Mouse (Mus musculus) midbrain, embryonic 14.5 days (tissue): ENCODE results near the gene Dis3. TPM values are rescaled to one million over a fixed set of nuclear protein-coding genes. Genes with fewer than 3 reads are reported as not detected.
"Not testable (repeated sequence)": the region's sequence is repeated elsewhere in the genome, so short reads cannot be mapped to it uniquely, and the experiment has no call there.

ENCODE experiments used
- ATAC-seq: fragments of 200-750 bp; cut with Nextera tagmentation; 2 replicates; pipeline ENCODE4 v1.8.0; 2017; ENCODE audit warnings: moderate number of reproducible peaks, moderate library complexity; ENCODE audit not compliant: low FRiP score, low TSS enrichment
- DNase-seq: peaks from one replicate; pipeline ENCODE4 v3.0.0-alpha.2; 2015
- H3K27ac ChIP-seq: fragments of 300-500 bp; sonication (generic); replicated peaks from 2 replicates; pipeline ENCODE4 v1.5.1; 2014; ENCODE audit warnings: mild to moderate bottlenecking, low read depth, low read length, moderate library complexity
- H3K27me3 ChIP-seq: fragments of 300-500 bp; sonication (generic); 2 replicates; pipeline ENCODE4 v1.6.1; 2014; ENCODE audit warnings: low read length, control low read depth, mixed read lengths; ENCODE audit not compliant: control insufficient read depth, insufficient read depth
- H3K36me3 ChIP-seq: fragments of 300-500 bp; sonication (generic); 2 replicates; pipeline ENCODE4 v1.6.1; 2014; ENCODE audit warnings: low read length, control low read depth; ENCODE audit not compliant: control insufficient read depth, insufficient read depth
- H3K4me1 ChIP-seq: fragments of 300-500 bp; sonication (generic); 2 replicates; pipeline ENCODE4 v1.6.1; 2014; ENCODE audit warnings: mild to moderate bottlenecking, antibody characterized with exemption, low read length, control low read depth; ENCODE audit not compliant: control insufficient read depth, insufficient read depth
- H3K4me2 ChIP-seq: fragments of 300-500 bp; sonication (generic); 2 replicates; pipeline ENCODE4 v1.6.1; 2014; ENCODE audit warnings: mild to moderate bottlenecking, low read length, moderate library complexity
- H3K4me3 ChIP-seq: fragments of 300-500 bp; sonication (generic); replicated peaks from 2 replicates; pipeline ENCODE4 v1.5.1; 2014; ENCODE audit warnings: low read depth, low read length
- H3K9ac ChIP-seq: fragments of 300-500 bp; sonication (generic); replicated peaks from 2 replicates; pipeline ENCODE4 v1.6.1; 2014; ENCODE audit warnings: mild to moderate bottlenecking, low read length, moderate library complexity
- H3K9me3 ChIP-seq: fragments of 300-500 bp; sonication (generic); 2 replicates; pipeline ENCODE4 v1.6.1; 2016; ENCODE audit warnings: low read length, control low read depth, mixed read lengths; ENCODE audit not compliant: control insufficient read depth
- WGBS: fragments of 180-500 bp; shearing (Covaris S2); extraction: QIAGEN DNeasy Blood & Tissue Kit; methylation state at CpG from one replicate; pipeline ENCODE4 v1.1.7; 2014; 5-methylcytosine and 5-hydroxymethylcytosine counted together
- polyA plus RNA-seq: library from polyadenylated mRNA; unstranded; fragments of >200 nt; fragmentation: Nextera tagmentation; extraction: Ambion mirVana; gene quantifications from 2 replicates; pipeline ENCODE4 v1.2.1, GENCODE M21; 2014

Dis3 gene
- polyA plus RNA-seq, 1 experiment from 2014 or later: 34.2 TPM

DNA sequence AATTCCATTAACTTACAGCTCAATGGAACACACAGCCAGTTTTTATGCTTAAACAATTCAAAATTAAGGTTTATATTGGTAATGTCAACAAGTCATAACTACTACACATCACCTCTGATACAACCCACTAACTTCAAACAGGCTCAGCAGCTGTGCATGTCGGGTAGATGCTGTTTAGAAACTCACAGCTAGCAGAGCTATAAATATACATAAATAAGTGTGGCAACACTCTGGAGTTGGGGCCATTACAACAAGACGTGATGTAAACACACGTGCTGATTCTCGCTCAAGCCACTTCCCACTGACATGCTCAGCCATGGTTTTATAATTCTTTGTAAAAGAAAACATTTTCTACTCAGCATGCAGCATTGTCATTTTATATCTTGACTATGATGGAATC, 63.5 kb downstream of the Dis3 start:
- Histone ChIP-seq H3K27me3 (no peaks in the 10 kb centered on the region), H3K4me2 (no peak overlapping the region), H3K4me1 (no peaks in the 10 kb centered on the region), H3K9ac (no peak overlapping the region), H3K4me3 (no peak overlapping the region), H3K9me3 (no peaks in the 10 kb centered on the region), H3K27ac (no peak overlapping the region), H3K36me3 (peaks cover 21% of the 10 kb centered on the region)
- no peak for ATAC-seq
- 83% methylated on average over 4 of the region's 4 CpGs for WGBS
- DNase-seq: no peak

DNA sequence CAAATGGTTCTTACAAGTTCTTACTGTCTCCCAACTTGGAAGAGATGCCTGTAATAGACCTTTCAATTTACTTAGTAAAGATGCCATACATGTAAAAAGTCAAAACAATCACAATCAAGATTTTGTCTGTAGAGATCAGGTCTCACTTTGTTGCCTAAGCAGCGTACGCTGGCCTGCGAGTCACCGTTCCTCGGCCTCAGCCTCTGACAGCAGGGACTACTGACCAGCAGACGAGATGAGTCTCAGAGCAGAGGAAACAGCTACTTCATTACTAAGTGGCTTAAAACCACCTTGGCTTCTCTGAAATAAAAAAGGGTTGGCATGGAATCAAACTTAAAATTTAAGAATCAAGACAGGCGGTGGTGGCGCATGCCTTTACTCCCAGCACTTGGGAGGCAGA, 64.7 kb downstream of the Dis3 start:
- not testable (repeated sequence) for ATAC-seq, H3K9me3 ChIP-seq, H3K27ac ChIP-seq, H3K9ac ChIP-seq, DNase-seq, H3K27me3 ChIP-seq, H3K4me1 ChIP-seq, H3K4me3 ChIP-seq, H3K4me2 ChIP-seq
- H3K36me3 ChIP-seq: peaks cover 21% of the 10 kb centered on the region
- 92% methylated on average over 8 of the region's 8 CpGs for WGBS

DNA sequence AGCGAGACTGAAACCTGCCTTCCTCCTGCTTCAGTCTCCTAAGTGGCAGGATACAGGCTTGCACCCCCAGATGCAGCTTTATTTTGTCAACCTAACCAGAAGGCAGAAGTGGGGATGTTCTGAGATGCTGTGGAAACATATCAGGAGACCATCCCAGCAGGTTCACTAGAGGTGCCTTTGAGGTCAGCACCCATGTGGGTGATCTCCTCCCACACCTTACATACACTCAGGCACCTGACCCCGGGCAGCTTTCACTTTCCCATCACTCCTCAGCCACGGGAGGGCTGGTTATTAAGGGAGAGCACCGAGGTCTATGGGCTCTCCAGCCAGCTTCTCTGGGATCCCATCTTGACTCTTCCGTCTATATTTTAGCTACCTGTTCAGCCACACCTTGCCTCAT, 67.0 kb downstream of the Dis3 start:
- H3K9ac ChIP-seq: no peak overlapping the region
- no peaks in the 10 kb centered on the region for H3K9me3 ChIP-seq
- ATAC-seq: no peak
- DNase-seq: no peak
- no peaks in the 10 kb centered on the region for H3K27me3 ChIP-seq
- no peak overlapping the region for H3K27ac ChIP-seq
- WGBS: 89% methylated on average over 5 of the region's 5 CpGs
- no peak overlapping the region for H3K4me3 ChIP-seq
- no peak overlapping the region for H3K4me2 ChIP-seq
- H3K36me3 ChIP-seq: peaks cover 13% of the 10 kb centered on the region
- H3K4me1 ChIP-seq: 0 out of 2 replicates have a peak, but pooled peaks cover 3% of the 10 kb centered on the region

DNA sequence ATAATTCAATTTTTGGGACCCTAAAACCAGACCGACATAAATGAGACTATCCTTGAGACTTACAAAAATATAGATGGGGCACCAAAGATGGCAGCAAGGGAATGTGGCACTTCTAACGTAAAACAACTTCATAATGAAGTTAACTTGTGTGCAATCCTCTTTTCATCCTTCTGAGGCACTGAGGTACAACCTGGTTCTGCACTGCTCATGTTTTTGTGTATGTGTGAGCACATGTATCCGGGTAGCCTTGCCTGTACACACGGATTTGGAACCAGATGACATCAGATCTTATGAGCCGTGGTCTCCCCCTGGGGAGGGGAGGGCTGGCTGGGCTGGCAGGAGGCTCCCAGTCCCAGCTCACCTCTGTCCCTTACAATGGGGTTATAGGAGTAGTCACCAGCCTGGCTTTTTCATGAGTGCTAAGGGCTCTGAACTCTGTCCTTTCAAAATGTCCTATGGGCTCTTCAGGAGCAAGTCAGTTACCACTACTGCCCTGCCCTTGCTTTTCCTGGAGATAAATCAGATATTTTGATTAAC, 68.2 kb downstream of the Dis3 start:
- 0 out of 2 replicates have a peak, but pooled peaks have one; percentile 35 for ATAC-seq
- WGBS: 88% methylated on average over 5 of the region's 5 CpGs

DNA sequence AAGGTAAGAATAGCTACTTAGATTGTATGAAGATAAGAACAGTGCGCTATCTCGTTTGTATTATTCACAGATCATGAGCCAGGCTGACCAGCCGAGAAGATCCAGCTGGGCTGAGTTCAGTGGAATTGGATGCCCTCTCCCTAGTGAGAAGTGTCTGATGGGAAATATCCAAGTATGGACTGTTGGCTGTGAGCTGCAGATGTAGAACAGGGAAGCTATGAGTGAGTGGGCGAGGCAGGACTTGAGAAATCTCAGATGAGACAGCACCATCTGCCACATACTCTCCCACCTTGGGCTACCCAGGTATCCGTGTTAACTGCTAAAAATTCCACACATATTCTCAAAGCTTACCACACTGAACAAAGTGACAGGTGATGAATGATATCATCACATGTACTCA, 69.6 kb downstream of the Dis3 start:
- Histone ChIP-seq H3K4me2 (no peak overlapping the region), H3K4me3 (no peak overlapping the region), H3K9ac (no peak overlapping the region), H3K27me3 (no peaks in the 10 kb centered on the region), H3K9me3 (0 out of 2 replicates have a peak, but pooled peaks cover 2% of the 10 kb centered on the region), H3K27ac (no peak overlapping the region), H3K4me1 (0 out of 2 replicates have a peak, but pooled peaks cover 3% of the 10 kb centered on the region), H3K36me3 (0 out of 2 replicates have a peak, but pooled peaks cover 2% of the 10 kb centered on the region)
- DNase-seq (no peak), ATAC-seq (no peak)
- WGBS: 81% methylated on average over 5 of the region's 5 CpGs

More for the DNA sequence above, 68.2 kb downstream of the Dis3 start:
- Histone ChIP-seq H3K36me3 (peaks cover 9% of the 10 kb centered on the region), H3K27ac (no peak overlapping the region), H3K4me3 (no peak overlapping the region), H3K4me1 (0 out of 2 replicates have a peak, but pooled peaks cover 3% of the 10 kb centered on the region), H3K9ac (no peak overlapping the region), H3K4me2 (no peak overlapping the region), H3K9me3 (0 out of 2 replicates have a peak, but pooled peaks cover 2% of the 10 kb centered on the region), H3K27me3 (no peaks in the 10 kb centered on the region)
- DNase-seq: no peak

Other genes with a start within 250 kb of the Dis3 start
- 0.72 TPM in 1 of 2 replicates, not detected in the other for gene Rpl36a-ps1, start 105.5 kb downstream of the Dis3 start, polyA plus RNA-seq
- gene Mzt1, start 53.6 kb downstream of the Dis3 start, polyA plus RNA-seq: 108 and 112 TPM in 2 replicates
- gene Bora, start 53.5 kb downstream of the Dis3 start, polyA plus RNA-seq: 10.6 and 16.4 TPM in 2 replicates
- gene Pibf1, start 346 bp downstream of the Dis3 start, polyA plus RNA-seq: 18.5 and 19.3 TPM in 2 replicates
- 2.2 and 2.7 TPM in 2 replicates for gene Klf5, start 198.9 kb upstream of the Dis3 start, polyA plus RNA-seq